Mouse (Mus musculus): ENCODE measurements around the gene Fer.

Fer gene

DNA sequence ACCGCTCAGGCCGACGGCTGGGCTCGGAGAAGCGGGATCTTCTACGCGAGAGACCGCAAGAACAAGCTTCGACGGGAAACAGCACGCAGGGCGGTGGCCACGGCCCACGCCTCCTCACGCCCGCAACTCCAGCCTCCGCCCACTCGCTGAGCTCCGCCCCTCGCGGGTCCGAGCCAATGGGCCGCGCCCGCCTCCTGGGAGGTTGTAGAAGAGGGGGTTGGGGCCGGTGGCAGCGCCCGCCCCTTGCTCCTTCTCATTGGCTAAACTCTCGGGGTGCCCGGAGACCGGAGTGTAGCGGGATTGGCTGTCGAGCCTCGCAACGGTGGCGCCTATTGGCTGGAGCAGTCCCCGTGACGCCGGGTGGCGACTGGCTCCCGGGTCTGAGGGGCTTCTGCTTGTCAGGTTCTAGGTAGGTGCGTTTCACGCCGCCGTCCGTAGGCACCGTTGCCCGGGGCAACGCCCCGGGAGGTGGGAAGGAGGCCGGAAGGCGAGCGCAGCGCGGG, 836 bp downstream of the Fer start, which contains the start of gene A930002H24Rik:
TSS of gene A930002H24Rik (minus strand) at position 145 of the 503 bp plus-strand sequence.
- ATAC-seq (ENCODE audit: insufficient number of reproducible peaks, low FRiP score, low TSS enrichment): peak; percentile 99

DNA sequence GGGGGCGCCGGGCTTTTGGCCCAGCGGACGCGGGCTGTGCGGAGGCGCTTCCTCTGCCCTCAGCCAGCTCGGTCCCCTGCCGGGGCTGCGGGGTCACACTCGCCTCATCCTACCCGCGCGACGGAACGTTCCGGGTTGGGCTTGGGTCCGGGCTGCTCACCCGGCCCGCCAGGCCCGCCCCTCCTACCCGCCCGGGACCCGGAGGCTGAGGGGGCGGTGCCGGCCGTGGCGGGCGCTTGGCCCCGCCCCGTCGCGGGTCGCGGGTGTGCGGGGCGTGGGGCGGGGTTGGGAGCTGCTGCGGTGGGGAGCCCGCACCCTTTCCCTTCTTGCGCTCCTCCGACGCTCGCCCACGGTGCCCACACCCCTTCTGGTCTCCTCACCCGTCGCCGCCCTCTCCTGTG, 1.3 kb downstream of the Fer start:
- ATAC-seq (ENCODE audit: insufficient number of reproducible peaks, low FRiP score, low TSS enrichment): peak; percentile 42

DNA sequence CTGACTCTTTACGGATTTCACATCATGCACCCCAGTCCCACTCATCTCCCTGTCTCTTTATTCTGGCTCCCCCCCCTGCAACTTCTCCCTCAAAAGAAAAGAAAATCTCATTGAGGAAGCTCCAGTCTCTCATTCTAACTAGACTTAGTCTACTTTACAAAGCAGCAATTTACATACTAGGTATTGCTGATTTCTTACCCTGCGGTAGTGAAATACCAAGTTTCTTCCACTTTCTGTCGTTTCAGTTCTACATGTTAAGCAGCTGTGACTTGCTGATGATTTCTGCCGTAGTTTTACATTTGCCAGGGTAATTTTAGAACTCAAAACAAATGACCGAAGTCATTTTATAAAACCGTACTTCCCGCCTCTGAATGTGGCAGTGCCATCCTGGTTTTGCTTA, 8.9 kb downstream of the Fer start:
- no peak for ATAC-seq (ENCODE audit: insufficient number of reproducible peaks, low FRiP score, low TSS enrichment)

DNA sequence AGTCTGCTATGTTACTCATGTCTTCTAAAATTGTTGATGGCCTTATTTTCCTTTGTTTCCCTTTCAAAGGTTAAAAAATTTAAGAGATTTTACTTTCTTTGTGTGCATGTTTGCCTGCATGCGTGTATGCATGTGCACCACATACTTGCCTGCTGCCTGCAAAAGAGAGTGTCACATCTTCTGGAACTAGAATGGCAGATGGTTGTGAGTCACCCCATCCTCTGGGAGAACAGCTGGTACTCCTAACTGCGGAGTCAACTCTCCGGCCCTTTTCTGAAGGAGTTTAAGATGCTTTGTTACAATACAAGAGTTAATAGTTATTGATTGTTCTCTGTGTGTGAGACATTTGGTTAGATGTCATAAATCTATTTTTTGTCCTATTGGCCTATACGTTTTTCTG, 16.0 kb downstream of the Fer start:
- no peak for ATAC-seq (ENCODE audit: insufficient number of reproducible peaks, low FRiP score, low TSS enrichment)

DNA sequence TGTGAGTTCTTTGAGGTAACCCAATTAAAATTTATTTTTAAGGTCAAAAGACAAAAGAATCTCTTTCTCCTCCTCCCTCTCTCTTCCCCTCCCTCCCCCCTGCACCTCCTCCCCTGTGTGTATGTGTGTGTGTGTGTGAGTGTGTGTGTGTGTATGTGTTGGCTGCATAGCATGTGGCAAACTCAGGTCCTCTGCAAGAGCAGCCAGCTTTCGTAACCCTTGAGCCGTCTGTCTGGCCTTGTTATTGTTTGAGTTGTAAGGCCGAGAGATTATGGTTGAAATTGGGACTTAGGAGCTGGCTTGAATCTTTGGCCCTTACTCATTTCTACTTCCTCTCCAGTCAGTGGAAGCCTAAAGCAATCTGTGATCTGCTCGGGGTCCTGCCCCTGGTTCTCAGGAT, 17.1 kb downstream of the Fer start:
- ATAC-seq (ENCODE audit: insufficient number of reproducible peaks, low FRiP score, low TSS enrichment): no peak

DNA sequence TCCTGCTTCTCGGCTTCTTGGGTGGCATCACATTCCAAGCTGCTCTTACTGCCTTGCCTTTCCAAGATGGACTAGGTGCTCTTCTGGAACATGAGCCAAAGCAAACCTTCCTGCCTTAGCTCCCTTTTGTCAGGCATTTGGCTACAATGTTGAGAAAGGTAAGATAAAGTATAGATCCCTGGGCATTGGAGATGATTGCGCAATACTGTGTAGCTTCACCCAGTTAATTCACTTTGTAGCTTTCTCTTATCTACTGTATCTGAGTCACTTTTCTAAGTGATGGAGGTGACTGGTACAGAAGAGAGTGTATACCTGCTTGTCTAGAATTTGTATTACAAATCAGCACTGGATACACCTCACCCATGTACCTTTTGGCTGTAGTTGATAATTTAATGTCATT, 24.1 kb downstream of the Fer start:
- ATAC-seq (ENCODE audit: insufficient number of reproducible peaks, low FRiP score, low TSS enrichment): no peak

DNA sequence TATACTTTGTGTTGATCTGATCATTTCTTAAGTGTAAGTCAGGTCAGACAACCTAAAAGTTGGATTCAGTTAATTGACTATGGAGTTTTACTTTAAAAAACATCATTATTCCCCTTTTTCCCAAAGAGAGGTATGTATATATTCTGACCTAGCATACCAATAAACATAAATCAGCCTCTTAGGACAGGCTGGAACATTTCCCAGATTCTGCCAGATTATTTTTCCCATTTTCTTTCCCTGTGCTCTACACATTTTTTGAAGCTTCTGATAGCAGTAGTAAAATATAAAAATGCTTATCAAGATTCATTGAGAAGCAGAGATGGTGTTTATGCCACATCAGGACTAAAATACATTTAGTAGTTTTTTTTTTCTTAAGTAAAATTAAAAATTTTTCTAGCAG, 27.7 kb downstream of the Fer start:
- ATAC-seq (ENCODE audit: insufficient number of reproducible peaks, low FRiP score, low TSS enrichment): no peak

DNA sequence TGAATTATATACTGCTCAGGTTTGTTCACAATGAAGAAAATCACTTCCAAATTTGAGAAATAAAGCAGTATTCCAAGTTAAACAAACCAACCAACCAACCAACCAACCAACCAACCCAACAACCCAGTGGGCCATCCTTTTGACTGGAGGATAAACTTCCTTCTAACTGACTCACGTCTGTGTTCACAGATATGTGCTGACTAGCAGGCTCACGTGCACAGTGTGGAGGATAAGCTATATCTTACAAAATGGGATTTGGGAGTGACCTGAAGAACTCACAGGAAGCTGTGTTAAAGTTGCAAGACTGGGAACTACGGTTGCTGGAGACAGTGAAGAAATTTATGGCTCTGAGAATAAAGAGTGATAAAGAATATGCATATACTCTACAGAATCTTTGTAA, 33.0 kb downstream of the Fer start:
- ATAC-seq (ENCODE audit: insufficient number of reproducible peaks, low FRiP score, low TSS enrichment): no peak

DNA sequence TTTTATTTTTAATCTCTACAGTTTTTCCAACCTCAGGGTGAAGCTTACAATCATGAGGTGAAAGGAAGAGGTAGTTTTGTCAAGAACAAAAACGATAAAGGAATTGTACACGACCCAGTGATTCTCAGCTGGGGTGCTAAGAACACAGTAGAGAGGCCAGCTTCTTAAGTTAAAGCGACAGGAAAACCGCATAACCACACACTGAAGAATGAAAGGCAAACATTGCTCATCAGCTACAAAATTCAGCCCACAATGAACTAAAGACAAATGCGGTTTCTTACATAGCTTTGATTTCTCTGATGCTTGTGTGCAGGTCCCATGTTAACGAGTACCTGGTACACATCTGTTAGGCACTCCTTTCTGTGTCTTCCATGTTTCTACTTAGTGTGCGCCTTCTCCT, 34.2 kb downstream of the Fer start:
- no peak for ATAC-seq (ENCODE audit: insufficient number of reproducible peaks, low FRiP score, low TSS enrichment)

DNA sequence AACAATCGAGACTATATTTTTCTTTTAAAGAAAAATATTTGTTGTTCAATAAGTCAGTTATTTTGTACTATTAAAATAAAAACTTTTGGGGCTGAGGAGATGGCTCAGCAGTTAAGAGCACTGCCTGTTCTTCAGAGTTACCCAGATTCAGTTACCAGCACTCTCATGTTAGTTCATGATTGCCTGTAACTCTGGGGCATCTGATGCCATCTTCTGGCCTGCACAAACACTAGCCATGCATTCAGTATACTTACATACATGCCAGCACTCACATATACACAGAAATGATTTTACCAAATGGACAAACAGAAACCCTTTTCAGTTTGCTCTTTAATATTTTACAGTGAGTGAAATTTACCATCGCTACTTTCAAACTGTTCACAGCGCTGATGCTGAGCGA, 46.4 kb downstream of the Fer start:
- ATAC-seq (ENCODE audit: insufficient number of reproducible peaks, low FRiP score, low TSS enrichment): no peak

DNA sequence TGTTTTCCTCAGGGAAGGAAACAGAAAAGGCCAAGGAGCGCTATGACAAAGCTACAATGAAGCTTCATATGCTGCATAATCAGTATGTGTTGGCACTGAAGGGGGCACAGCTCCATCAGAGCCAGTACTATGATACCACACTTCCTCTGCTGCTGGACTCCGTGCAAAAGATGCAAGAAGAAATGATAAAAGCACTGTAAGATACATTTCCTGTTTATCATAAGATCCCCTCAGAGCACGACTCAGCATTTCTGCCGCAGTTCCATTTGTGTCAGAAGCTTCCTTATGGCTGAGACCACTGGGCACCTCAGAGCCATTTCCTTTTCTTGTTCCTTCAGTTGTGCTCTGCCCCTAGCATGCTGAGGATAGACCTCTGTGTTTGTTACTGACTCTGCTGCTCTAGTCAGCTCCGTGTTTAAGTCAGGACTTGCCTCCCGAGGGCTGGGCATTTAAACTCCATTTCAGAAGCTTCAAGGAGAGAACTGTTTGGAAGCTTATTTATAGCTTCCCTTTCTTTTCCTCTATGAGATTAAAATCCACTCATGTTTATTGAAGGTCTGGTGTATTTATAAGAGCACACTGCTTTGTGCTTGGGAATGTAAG, 58.8 kb downstream of the Fer start:
- no peak for ATAC-seq (ENCODE audit: insufficient number of reproducible peaks, low FRiP score, low TSS enrichment)

DNA sequence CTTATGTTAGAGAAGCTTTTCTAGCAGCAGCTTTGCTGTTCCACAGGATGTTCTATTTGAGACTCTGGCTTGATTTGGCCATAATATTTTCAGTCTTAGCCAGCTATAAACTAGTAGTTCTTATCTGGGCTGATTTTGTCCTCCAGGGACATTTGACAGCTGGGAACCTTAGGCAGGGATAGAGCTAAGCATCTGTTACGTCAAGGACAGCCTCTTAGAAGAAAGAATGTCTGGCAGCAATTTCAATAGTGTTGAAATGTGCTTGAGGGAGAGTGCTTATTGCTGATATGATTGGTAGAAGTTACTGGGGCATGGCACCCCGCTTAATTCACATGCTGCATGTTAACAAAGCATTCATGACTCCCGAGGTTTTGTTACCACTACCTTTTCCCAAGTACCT, 62.7 kb downstream of the Fer start:
- ATAC-seq (ENCODE audit: insufficient number of reproducible peaks, low FRiP score, low TSS enrichment): no peak

DNA sequence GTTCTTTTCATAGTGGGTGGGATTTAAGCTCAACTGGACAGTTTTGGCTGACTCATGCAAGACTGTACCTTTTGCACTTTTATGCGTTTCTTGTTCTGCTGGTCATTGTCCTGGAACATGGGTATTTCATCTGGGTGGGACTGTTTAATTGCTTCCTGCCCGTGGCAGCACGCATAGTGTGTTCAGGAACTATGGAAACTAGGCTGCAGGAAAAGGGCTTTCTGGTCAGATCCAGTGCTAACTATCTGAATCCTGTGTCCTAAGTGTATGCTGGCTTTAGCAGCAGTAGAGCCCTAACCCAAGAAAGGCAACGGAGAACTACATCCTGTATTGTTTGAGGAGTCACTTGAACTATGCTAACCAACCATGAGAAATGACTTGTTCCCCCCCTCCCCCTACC, 67.8 kb downstream of the Fer start:
- ATAC-seq (ENCODE audit: insufficient number of reproducible peaks, low FRiP score, low TSS enrichment): no peak

DNA sequence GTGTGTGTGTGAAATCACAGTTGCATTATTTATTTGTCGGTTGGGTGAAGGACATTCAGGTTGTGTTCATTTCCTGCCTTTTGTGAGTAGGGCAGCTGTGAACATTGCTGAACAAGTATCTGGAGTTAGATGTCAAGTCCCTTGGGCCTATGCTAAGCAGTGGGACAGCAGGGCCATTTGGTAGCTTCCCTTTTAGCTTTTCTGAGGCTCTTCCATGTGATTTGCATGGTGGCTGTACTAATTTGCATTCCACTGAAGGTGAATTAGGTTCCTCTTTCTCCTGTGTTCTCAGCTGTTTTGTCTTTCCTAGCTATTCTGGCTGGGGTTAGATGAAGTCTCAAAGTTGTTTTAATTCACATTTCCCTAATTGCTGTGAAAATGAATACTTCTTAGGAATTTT, 68.7 kb downstream of the Fer start:
- no peak for ATAC-seq (ENCODE audit: insufficient number of reproducible peaks, low FRiP score, low TSS enrichment)

DNA sequence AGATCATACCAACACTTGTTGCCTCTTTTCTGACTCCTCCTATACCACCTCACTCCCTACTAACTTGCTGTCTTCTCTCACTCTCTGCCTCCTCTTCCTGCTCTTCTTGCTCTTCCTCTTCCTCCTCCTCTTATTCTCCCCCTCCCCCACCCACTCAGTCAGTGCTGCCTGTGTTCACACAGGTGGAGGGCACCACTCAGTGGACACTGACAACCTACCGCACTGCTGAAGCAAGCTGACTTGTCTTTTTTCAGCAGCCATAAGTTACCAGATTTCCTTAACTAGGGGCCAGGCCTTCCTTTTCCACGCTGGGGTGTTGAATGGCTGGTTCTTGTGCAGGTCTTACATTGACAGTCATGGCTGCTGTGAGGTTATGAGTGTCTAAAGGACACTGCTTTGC, 72.5 kb downstream of the Fer start:
- no peak for ATAC-seq (ENCODE audit: insufficient number of reproducible peaks, low FRiP score, low TSS enrichment)

DNA sequence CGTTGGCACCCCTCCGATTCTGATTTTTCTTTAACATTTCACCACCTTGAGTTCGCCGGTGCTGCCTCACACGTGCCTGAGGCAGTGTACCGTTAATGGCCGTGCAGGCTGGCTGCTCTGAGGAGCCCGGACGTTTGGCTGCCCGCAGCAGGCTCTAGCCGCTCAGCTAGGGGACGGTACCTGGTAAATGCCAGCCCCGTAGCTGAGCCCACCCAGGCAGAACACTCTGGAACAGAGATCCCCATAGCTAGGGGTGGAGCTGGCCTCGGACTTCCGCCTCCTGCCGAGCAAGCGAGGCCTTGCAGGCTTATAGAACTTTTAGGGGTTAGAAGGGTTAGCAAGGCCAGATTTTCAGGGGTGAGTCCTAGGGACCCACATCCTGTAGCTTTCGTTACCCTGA, 75.0 kb downstream of the Fer start:
- ATAC-seq (ENCODE audit: insufficient number of reproducible peaks, low FRiP score, low TSS enrichment): peak; percentile 56; the same call in 1 of the 2 replicates

DNA sequence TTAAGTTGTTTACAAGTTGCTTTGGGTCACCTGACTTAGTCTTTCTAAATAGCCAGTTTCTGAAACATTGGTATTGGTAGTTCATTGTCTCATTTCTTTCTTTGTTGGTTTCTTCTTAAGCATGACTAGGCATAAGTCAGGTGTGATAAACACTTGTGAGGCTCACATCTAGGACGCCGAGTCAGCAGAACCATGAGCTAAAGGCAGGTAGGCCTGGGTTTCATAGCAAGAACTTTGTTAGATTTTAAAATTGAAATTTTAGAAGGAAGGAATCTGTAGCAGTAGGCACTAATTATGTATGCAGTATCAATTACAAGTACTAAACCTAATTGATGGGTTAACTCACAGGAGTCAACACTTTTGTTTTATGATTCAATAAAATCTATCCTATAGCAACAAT, 83.9 kb downstream of the Fer start:
- no peak for ATAC-seq (ENCODE audit: insufficient number of reproducible peaks, low FRiP score, low TSS enrichment)

DNA sequence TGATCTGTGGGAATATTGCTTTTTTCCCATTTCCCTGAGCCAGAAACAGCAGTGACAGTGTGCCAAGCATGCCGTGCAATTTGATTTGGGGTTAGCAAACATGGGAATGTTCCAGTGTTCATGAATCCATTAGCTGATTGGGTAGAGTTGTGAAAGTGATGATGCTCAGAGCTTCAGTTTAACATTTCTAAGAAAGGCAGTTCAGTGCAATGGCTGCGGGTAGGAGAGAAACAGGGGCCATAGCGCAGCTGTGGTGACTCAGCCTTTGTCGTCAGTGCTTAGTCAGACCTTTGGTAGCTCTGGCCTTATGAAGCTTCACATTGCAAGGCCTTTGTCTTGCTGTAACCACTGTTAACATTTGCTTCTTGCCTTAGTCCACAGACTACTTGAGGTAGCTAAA, 85.9 kb downstream of the Fer start:
- no peak for ATAC-seq (ENCODE audit: insufficient number of reproducible peaks, low FRiP score, low TSS enrichment)

DNA sequence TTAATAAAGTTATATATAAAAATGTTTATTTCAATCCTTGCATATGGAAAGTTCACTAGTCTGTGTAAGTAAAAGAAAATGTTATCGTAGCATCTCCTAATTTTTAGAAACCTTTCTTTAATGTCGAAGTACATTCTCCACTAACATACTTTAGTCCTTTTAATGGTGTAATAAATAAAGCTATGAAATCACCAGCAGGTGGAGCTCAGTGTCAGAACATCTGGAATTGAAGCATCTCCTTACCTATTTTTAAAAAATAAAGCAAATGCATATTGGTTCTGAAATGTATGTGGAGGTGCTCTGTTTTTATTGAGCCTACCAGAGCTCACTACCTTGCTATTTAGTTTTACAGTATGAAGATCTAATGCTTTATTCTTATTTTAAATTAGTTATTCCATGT, 88.6 kb downstream of the Fer start:
- ATAC-seq (ENCODE audit: insufficient number of reproducible peaks, low FRiP score, low TSS enrichment): no peak

DNA sequence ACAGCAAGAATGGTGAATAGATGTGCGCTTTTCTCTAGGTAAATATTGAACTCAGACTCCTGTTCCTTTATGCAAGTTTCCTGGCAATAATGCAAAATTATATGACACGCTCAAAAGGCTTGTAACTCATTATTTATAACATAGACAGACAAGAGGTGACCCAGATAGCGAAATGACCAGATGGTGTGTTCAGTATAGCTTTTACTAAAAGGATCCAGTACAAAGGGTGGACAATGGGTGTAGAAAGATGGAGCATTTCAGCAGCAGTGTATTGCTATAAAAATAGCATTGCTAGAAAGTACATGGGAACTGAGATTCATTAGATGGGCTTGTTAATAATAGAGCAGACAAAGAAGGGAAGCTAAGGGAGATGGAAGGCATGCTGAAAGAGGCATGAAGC, 104.2 kb downstream of the Fer start:
- ATAC-seq (ENCODE audit: insufficient number of reproducible peaks, low FRiP score, low TSS enrichment): peak; percentile 82

DNA sequence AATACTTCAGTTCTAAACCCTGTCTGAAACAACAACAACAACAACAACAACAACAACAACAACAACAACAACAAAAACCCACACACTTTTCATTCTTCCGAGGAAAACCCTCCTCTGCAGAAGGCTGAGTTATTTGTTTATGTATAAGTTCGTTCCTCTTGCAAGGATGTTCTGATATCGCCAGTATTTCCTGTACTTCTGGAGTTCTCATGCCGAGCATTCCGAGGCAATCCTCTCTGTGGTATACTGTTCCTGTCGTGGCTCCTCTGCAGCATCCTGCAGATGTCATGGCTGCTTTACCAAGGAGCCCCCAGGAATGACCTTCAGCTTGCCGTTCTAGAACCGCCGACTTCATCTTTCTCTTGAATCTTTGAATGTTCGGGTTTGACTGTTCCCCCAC, 106.6 kb downstream of the Fer start:
- ATAC-seq (ENCODE audit: insufficient number of reproducible peaks, low FRiP score, low TSS enrichment): no peak

DNA sequence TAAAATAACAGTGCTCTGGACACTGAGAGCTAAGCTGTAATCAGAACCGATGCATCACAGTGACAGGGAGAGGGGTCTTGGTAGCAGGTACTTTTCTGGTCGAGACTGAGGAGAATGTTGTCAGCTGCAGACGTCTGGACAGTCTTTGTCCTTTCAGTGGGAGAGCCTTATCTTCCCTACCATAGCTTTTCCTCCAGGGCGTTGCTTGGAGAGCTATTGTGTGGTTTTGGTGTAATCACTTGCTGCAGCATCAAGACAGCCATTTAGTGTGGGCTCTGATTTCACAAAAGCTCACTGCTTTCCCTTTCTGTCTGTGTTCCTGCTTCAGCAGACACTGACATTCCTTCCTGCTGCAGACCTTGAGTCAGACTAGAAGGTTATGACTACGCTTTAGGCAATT, 107.4 kb downstream of the Fer start:
- no peak for ATAC-seq (ENCODE audit: insufficient number of reproducible peaks, low FRiP score, low TSS enrichment)

DNA sequence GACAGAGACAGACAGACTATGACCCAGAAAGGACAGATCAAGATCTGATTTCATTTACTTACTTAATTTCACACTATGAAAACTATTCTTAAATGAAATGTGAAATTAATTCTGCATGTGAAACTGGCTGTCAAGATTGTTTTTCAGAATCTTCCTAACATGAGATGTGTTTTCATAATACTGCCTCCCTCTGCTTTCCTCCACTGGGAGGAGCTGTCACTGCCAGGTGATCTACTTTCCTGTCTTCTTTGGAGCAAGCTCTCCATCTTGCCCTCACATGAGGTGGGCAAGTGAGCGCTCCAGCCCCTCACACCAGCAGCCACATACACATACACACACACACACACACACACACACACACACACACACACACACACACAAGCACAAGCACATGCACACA, 108.1 kb downstream of the Fer start:
- ATAC-seq (ENCODE audit: insufficient number of reproducible peaks, low FRiP score, low TSS enrichment): no peak
